24 mouse cellular contexts compared by ENCODE assay signal in the genomic region with DNA sequence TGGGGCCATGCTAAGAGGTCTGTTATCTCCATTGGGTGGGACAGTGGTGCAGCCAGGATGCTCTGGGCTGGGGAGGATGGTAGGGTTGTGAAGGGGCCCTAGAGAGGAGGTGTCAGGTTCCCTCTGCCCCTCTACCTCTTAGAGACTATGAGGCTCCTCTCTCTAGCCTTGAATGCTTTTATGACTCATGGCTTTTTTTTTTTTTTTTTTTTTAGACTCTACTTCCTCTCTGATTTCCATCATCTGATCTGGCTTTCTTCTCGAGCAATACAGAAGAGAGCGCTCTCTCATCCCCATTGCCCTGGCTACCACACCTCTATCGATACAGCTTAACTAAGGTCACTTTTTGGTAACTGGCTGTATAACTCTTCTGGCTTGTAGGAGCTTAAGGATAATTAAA.
DNase-seq lines count a peak whose midpoint lies in the region; ATAC-seq and TF ChIP-seq lines count a peak whose summit lies in the region.
"Had no signal": no experiment of that assay in that cellular context is flagged by ENCODE, and none has a peak within 500 bp of the region (broad histone marks: within the 10 kb centered on the region; RNA-seq: fewer than 3 reads in every experiment).

No protein-coding gene starts in this region.

- no peaks in the 10 kb centered on the region for H3K9me3 ChIP-seq in forebrain, embryonic 15.5 days
- H3K9me3 ChIP-seq in forebrain, embryonic 11.5 days (ENCODE audit: control insufficient read depth, low read length), result no peaks in the 10 kb centered on the region
- H3K9me3 ChIP-seq in midbrain, embryonic 10.5 days (replicated peaks), result no peaks in the 10 kb centered on the region
- H3K9me3 ChIP-seq in midbrain, embryonic 15.5 days, result no peaks in the 10 kb centered on the region
- H3K9me3 ChIP-seq in E14TG2a.4 (ENCODE audit: low read length), result no peaks in the 10 kb centered on the region
- H3K9me3 ChIP-seq in embryonic facial prominence, embryonic 10.5 days, result no peaks in the 10 kb centered on the region
- H3K9me3 ChIP-seq: embryonic facial prominence, embryonic 13.5 days; embryonic facial prominence, embryonic 15.5 days; forebrain, embryonic 10.5 days had no signal

- H3K27ac ChIP-seq in forebrain, embryonic 15.5 days (replicated peaks), result 0 out of 2 replicates have a peak overlapping the region, but pooled peaks have one; percentile 11
- no peak overlapping the region for H3K27ac ChIP-seq in forebrain, embryonic 11.5 days (ENCODE audit: low read depth, low read length)
- H3K27ac ChIP-seq in midbrain, embryonic 10.5 days (replicated peaks), result 0 out of 2 replicates have a peak overlapping the region, but pooled peaks have one; percentile 3
- no peak overlapping the region for H3K27ac ChIP-seq in midbrain, embryonic 15.5 days
- peak overlapping the region; percentile 53 for H3K27ac ChIP-seq in olfactory bulb, adult 2 months (ENCODE audit: insufficient read depth, low read depth, low read length)
- no peak overlapping the region for H3K27ac ChIP-seq in embryonic facial prominence, embryonic 10.5 days (replicated peaks)
- H3K27ac ChIP-seq in layer of hippocampus, adult 2 months, result no peak overlapping the region
- H3K27ac ChIP-seq: embryonic facial prominence, embryonic 13.5 days; embryonic facial prominence, embryonic 15.5 days; forebrain, embryonic 10.5 days; gastrocnemius, adult 2 months had no signal

- no peak for DNase-seq in forebrain, embryonic 11.5 days (ENCODE audit: low spot score)
- DNase-seq in midbrain, embryonic 10.5 days (ENCODE audit: low spot score), result no peak
- DNase-seq in embryonic facial prominence, embryonic 10.5 days (ENCODE audit: low spot score), result no peak
- no peak for DNase-seq in layer of hippocampus, adult 2 months (ENCODE audit: low spot score in 2 of 2)
- DNase-seq: adrenal gland, adult 2 months; adrenal gland, postnatal 10 days; adrenal gland, postnatal 25 days; cerebellum, adult 11 months; cerebellum, adult 18-20 months; cerebellum, adult 8-10 months; cerebellum, adult 9-11 months; cerebellum, postnatal 14 days; cerebellum, postnatal 36 days; gastrocnemius, adult 2 months had no signal

- WGBS in forebrain, embryonic 15.5 days, result 68% methylated on average over 3 of the region's 3 CpGs
- 81% methylated on average over 3 of the region's 3 CpGs for WGBS in forebrain, embryonic 11.5 days
- WGBS in midbrain, embryonic 10.5 days, result 84% methylated on average over 3 of the region's 3 CpGs
- 74% methylated on average over 3 of the region's 3 CpGs for WGBS in midbrain, embryonic 15.5 days
- WGBS in olfactory bulb, adult 2 months, result 52% methylated on average over 3 of the region's 3 CpGs
- WGBS in embryonic facial prominence, embryonic 10.5 days, result 79% methylated on average over 3 of the region's 3 CpGs

- TF ChIP-seq CTCF in E14TG2a.4 (conservative IDR thresholded peaks at IDR 0.05; ENCODE audit: low read length), result no peak
- TF ChIP-seq CTCF in olfactory bulb, adult 2 months (IDR thresholded peaks at IDR 0.05; ENCODE audit: insufficient read depth, low read depth, low read length), result no peak
- TF ChIP-seq CTCF in layer of hippocampus, adult 2 months (conservative IDR thresholded peaks at IDR 0.05), result no peak

- no peak overlapping the region for H3K4me2 ChIP-seq in forebrain, embryonic 15.5 days (replicated peaks)
- no peak overlapping the region for H3K4me2 ChIP-seq in forebrain, embryonic 11.5 days (ENCODE audit: low read depth, low read length, severe bottlenecking)
- no peak overlapping the region for H3K4me2 ChIP-seq in midbrain, embryonic 15.5 days
- H3K4me2 ChIP-seq: embryonic facial prominence, embryonic 13.5 days; embryonic facial prominence, embryonic 15.5 days had no signal

- no peak overlapping the region for H3K4me3 ChIP-seq in forebrain, embryonic 15.5 days
- H3K4me3 ChIP-seq in forebrain, embryonic 11.5 days (ENCODE audit: low read depth, low read length), result no peak overlapping the region
- H3K4me3 ChIP-seq in midbrain, embryonic 10.5 days, result no peak overlapping the region
- H3K4me3 ChIP-seq in midbrain, embryonic 15.5 days, result no peak overlapping the region
- peak overlapping the region; percentile 43 for H3K4me3 ChIP-seq in E14TG2a.4 (replicated peaks; ENCODE audit: low read length)
- H3K4me3 ChIP-seq in olfactory bulb, adult 2 months (ENCODE audit: insufficient read depth, low read depth, low read length), result no peak overlapping the region
- no peak overlapping the region for H3K4me3 ChIP-seq in embryonic facial prominence, embryonic 10.5 days
- H3K4me3 ChIP-seq in layer of hippocampus, adult 2 months, result no peak overlapping the region
- H3K4me3 ChIP-seq: embryonic facial prominence, embryonic 13.5 days; embryonic facial prominence, embryonic 15.5 days; erythroblast, embryonic 14.5 days; forebrain, embryonic 10.5 days; gastrocnemius, adult 2 months had no signal

- no peak overlapping the region for H3K9ac ChIP-seq in forebrain, embryonic 15.5 days (replicated peaks)
- H3K9ac ChIP-seq in forebrain, embryonic 11.5 days (ENCODE audit: low read length), result no peak overlapping the region
- H3K9ac ChIP-seq in midbrain, embryonic 15.5 days, result no peak overlapping the region
- H3K9ac ChIP-seq: embryonic facial prominence, embryonic 13.5 days; embryonic facial prominence, embryonic 15.5 days had no signal

- no peaks in the 10 kb centered on the region for H3K27me3 ChIP-seq in forebrain, embryonic 15.5 days
- peaks cover 27% of the 10 kb centered on the region for H3K27me3 ChIP-seq in forebrain, embryonic 11.5 days (ENCODE audit: control insufficient read depth, insufficient read depth, low read length)
- H3K27me3 ChIP-seq in midbrain, embryonic 10.5 days (ENCODE audit: low read depth, poor library complexity, severe bottlenecking), result peaks cover 48% of the 10 kb centered on the region
- H3K27me3 ChIP-seq in midbrain, embryonic 15.5 days (replicated peaks), result no peaks in the 10 kb centered on the region
- H3K27me3 ChIP-seq in E14TG2a.4 (ENCODE audit: insufficient read depth, low read length), result peaks cover 84% of the 10 kb centered on the region
- peaks cover 22% of the 10 kb centered on the region for H3K27me3 ChIP-seq in embryonic facial prominence, embryonic 10.5 days (replicated peaks; ENCODE audit: low read depth, poor library complexity, severe bottlenecking)

- ATAC-seq in forebrain, embryonic 15.5 days (replicated peaks), result no peak
- ATAC-seq in forebrain, embryonic 11.5 days (replicated peaks; ENCODE audit: low FRiP score), result no peak
- no peak for ATAC-seq in midbrain, embryonic 15.5 days (replicated peaks)
- ATAC-seq: Patski had no signal

- peaks cover 41% of the 10 kb centered on the region for H3K4me1 ChIP-seq in forebrain, embryonic 15.5 days
- peaks cover 19% of the 10 kb centered on the region for H3K4me1 ChIP-seq in forebrain, embryonic 11.5 days (replicated peaks; ENCODE audit: control insufficient read depth, insufficient read depth, low read length)
- peaks cover 28% of the 10 kb centered on the region for H3K4me1 ChIP-seq in midbrain, embryonic 10.5 days
- H3K4me1 ChIP-seq in midbrain, embryonic 15.5 days, result peaks cover 17% of the 10 kb centered on the region
- H3K4me1 ChIP-seq in E14TG2a.4 (replicated peaks; ENCODE audit: low read depth, low read length), result peaks cover 82% of the 10 kb centered on the region
- peaks cover 61% of the 10 kb centered on the region for H3K4me1 ChIP-seq in olfactory bulb, adult 2 months (ENCODE audit: control insufficient read depth, insufficient read depth, low read length)
- H3K4me1 ChIP-seq in embryonic facial prominence, embryonic 10.5 days, result peaks cover 14% of the 10 kb centered on the region
- H3K4me1 ChIP-seq: embryonic facial prominence, embryonic 13.5 days; embryonic facial prominence, embryonic 15.5 days had no signal

- no peaks in the 10 kb centered on the region for H3K36me3 ChIP-seq in forebrain, embryonic 15.5 days
- H3K36me3 ChIP-seq in forebrain, embryonic 11.5 days (ENCODE audit: control insufficient read depth, insufficient read depth, low read length), result no peaks in the 10 kb centered on the region
- H3K36me3 ChIP-seq in midbrain, embryonic 10.5 days, result no peaks in the 10 kb centered on the region
- no peaks in the 10 kb centered on the region for H3K36me3 ChIP-seq in midbrain, embryonic 15.5 days (replicated peaks)
- H3K36me3 ChIP-seq in E14TG2a.4 (ENCODE audit: insufficient read depth, low read length), result no peaks in the 10 kb centered on the region
- H3K36me3 ChIP-seq in embryonic facial prominence, embryonic 10.5 days (replicated peaks), result no peaks in the 10 kb centered on the region
- H3K36me3 ChIP-seq: embryonic facial prominence, embryonic 13.5 days; embryonic facial prominence, embryonic 15.5 days; forebrain, embryonic 10.5 days; G1E had no signal

- TF ChIP-seq POLR2A in olfactory bulb, adult 2 months (IDR thresholded peaks at IDR 0.05; ENCODE audit: insufficient read depth, low read depth, low read length), result no peak

Comparison
In these comparisons a context has a peak if more than half of its experiments do, and no peak if none do; other contexts are left out.
1. H3K27ac ChIP-seq: peak in forebrain, embryonic 15.5 days (single experiment), midbrain, embryonic 10.5 days (single experiment) and olfactory bulb, adult 2 months (single experiment); none in forebrain, embryonic 11.5 days (single experiment), midbrain, embryonic 15.5 days (single experiment), embryonic facial prominence, embryonic 10.5 days (single experiment) and layer of hippocampus, adult 2 months (single experiment).